Mouse (Mus musculus) limb, embryonic 15.5 days (tissue): ENCODE data around the gene Skiv2l. TPM values are rescaled to one million over a fixed set of nuclear protein-coding genes. Genes with fewer than 3 reads are reported as not detected.

Experiments used
- ATAC-seq: fragments of 200-750 bp; cut with Nextera tagmentation; 2 replicates; pipeline ENCODE4 v1.8.0; 2017; ENCODE audit warnings: low read depth, moderate TSS enrichment; ENCODE audit not compliant: insufficient number of reproducible peaks, low FRiP score, low TSS enrichment
- H3K27ac ChIP-seq: fragments of 300-500 bp; sonication (generic); 2 replicates; pipeline ENCODE4 v1.5.1; 2015; ENCODE audit warnings: moderate library complexity, mild to moderate bottlenecking, inconsistent platforms
- H3K27me3 ChIP-seq: fragments of 300-500 bp; sonication (generic); 2 replicates; pipeline ENCODE4 v1.6.1; 2015; ENCODE audit warnings: inconsistent platforms
- H3K36me3 ChIP-seq: fragments of 300-500 bp; sonication (generic); 2 replicates; pipeline ENCODE4 v1.6.1; 2015; ENCODE audit warnings: inconsistent platforms
- H3K4me1 ChIP-seq: fragments of 300-500 bp; sonication (generic); 2 replicates; pipeline ENCODE4 v1.6.1; 2015; ENCODE audit warnings: inconsistent platforms
- H3K4me2 ChIP-seq: fragments of 300-500 bp; sonication (generic); 2 replicates; pipeline ENCODE4 v1.6.1; 2015; ENCODE audit warnings: mild to moderate bottlenecking, inconsistent platforms
- H3K4me3 ChIP-seq: fragments of 300-500 bp; sonication (generic); 2 replicates; pipeline ENCODE4 v1.5.1; 2015; ENCODE audit warnings: mild to moderate bottlenecking, inconsistent platforms
- H3K9ac ChIP-seq: fragments of 300-500 bp; sonication (generic); 2 replicates; pipeline ENCODE4 v1.6.1; 2015; ENCODE audit warnings: inconsistent platforms
- H3K9me3 ChIP-seq: fragments of 300-500 bp; sonication (generic); 2 replicates; pipeline ENCODE4 v1.6.1; 2016; ENCODE audit warnings: inconsistent platforms
- WGBS: fragments of 180-500 bp; shearing (Covaris S2); methylation state at CpG from one replicate; pipeline ENCODE4 v1.1.7; 2015; 5-methylcytosine and 5-hydroxymethylcytosine counted together
- polyA plus RNA-seq: library from polyadenylated mRNA; unstranded; fragments of >200 nt; fragmentation: Nextera tagmentation; extraction: Ambion mirVana; gene quantifications from 2 replicates; pipeline ENCODE4 v1.2.1, GENCODE M21; 2015

Gene Skiv2l
- polyA plus RNA-seq, 1 experiment from 2014 or later, result 47.4 TPM

- no peak for ATAC-seq
- Histone ChIP-seq H3K4me1 (peaks cover 22% of the 10 kb centered on the region), H3K4me3 (no peak overlapping the region), H3K36me3 (peaks cover 6% of the 10 kb centered on the region; the same call in 1 of the 2 replicates), H3K27ac (no peak overlapping the region), H3K9me3 (no peaks in the 10 kb centered on the region), H3K9ac (no peak overlapping the region), H3K27me3 (no peaks in the 10 kb centered on the region), H3K4me2 (no peak overlapping the region)
- whole genome bisulfite sequencing, result 91% methylated on average over 2 of the region's 2 CpGs
Observed at GRCm38 (mm10) chr17:34891377-34891776, 41.4 kb upstream of the Skiv2l start.

- WGBS, result 84% methylated on average over 12 of the region's 12 CpGs
- no peak overlapping the region for H3K4me2 ChIP-seq
- no peak overlapping the region for H3K27ac ChIP-seq
- no peaks in the 10 kb centered on the region for H3K36me3 ChIP-seq
- H3K4me1 ChIP-seq, result peaks cover 10% of the 10 kb centered on the region
- no peak overlapping the region for H3K4me3 ChIP-seq
- no peaks in the 10 kb centered on the region for H3K27me3 ChIP-seq
- no peak for ATAC-seq
- H3K9me3 ChIP-seq, result no peaks in the 10 kb centered on the region
- no peak overlapping the region for H3K9ac ChIP-seq
Observed at GRCm38 (mm10) chr17:34890074-34890743, 40.2 kb upstream of the Skiv2l start.

DNA sequence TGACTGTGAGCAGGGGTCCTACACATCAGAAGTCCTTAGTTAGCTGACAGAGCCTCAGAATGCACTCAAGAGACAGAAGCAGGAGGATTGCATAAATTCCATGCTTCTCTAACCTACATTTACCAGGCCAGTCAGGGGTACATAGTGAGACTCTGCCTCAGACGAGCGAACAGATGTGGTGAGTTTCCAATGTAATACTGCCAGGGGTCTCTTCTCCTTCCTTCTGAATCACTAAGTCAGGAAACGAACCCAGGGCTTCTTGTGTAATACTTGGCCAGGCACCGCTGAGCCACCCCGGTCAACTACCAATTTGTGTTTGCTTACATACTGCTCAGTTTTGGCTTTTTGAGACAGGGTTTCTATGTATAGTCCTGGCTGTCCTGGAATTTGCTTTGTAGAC is 37.9 kb upstream of the Skiv2l start:
- no peak overlapping the region for H3K4me2 ChIP-seq
- no peaks in the 10 kb centered on the region for H3K27me3 ChIP-seq
- H3K9ac ChIP-seq, result no peak overlapping the region
- H3K9me3 ChIP-seq, result no peaks in the 10 kb centered on the region
- no peak overlapping the region for H3K27ac ChIP-seq
- 87% methylated on average over 5 of the region's 5 CpGs for WGBS
- no peak for ATAC-seq
- no peak overlapping the region for H3K4me3 ChIP-seq
- H3K4me1 ChIP-seq, result 0 out of 2 replicates have a peak, but pooled peaks cover 5% of the 10 kb centered on the region
- no peaks in the 10 kb centered on the region for H3K36me3 ChIP-seq

GRCm38 (mm10) chr17:34885615-34886014 is 35.6 kb upstream of the Skiv2l start:
- Histone ChIP-seq H3K36me3 (no peaks in the 10 kb centered on the region), H3K27me3 (peaks cover 5% of the 10 kb centered on the region), H3K9me3 (no peaks in the 10 kb centered on the region), H3K27ac (no peak overlapping the region), H3K9ac (no peak overlapping the region), H3K4me2 (no peak overlapping the region), H3K4me3 (no peak overlapping the region), H3K4me1 (peaks cover 5% of the 10 kb centered on the region; the same call in 1 of the 2 replicates)
- ATAC-seq, result no peak
- WGBS, result 54% methylated on average over 3 of the region's 3 CpGs

DNA sequence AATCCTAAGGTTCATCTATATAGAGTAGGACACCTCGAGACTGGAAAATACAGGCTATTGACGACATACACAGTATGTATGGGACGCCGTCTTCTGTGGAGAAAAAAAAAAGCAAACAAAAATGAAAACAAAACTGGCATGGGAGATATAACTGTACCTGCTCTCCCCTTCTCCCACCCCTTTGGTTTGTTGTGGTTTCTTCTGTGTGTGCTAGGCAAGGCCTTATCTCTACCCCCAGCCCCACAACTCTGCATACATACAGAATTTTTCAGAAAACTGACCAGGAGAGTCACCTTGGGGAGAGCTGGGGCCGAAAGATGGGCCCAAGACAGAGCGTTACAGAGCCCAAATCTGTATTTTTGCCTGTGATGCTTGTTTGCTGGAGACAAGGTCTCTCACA is 34.7 kb upstream of the Skiv2l start:
- no peaks in the 10 kb centered on the region for H3K36me3 ChIP-seq
- H3K9ac ChIP-seq, result no peak overlapping the region
- no peak overlapping the region for H3K4me3 ChIP-seq
- peaks cover 5% of the 10 kb centered on the region for H3K27me3 ChIP-seq
- no peak overlapping the region for H3K27ac ChIP-seq
- WGBS, result 87% methylated on average over 6 of the region's 6 CpGs
- no peak overlapping the region for H3K4me2 ChIP-seq
- H3K9me3 ChIP-seq, result no peaks in the 10 kb centered on the region
- H3K4me1 ChIP-seq, result peaks cover 5% of the 10 kb centered on the region; the same call in 1 of the 2 replicates
- ATAC-seq, result no peak

DNA sequence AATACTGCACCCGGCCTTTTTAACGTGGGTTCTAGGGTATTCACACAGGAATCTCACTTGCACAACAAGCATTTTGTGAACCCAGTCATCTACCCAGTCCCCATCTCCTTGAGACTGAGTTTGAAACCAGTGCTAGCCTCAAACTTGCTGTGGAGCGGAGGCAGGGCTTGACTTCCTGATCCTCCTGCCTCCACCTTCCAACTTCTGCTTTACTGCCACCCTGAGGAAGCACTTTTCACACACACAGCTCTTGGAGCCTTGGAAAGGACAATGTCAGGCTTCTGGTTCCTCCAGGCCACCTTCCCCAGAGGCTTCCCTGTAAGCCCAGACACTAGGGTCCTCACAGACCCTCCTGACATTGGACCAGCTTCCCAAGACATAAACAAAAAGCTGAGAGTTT is 33.3 kb upstream of the Skiv2l start:
- no peak for ATAC-seq
- Histone ChIP-seq H3K9me3 (no peaks in the 10 kb centered on the region), H3K4me2 (no peak overlapping the region), H3K36me3 (no peaks in the 10 kb centered on the region), H3K4me1 (peaks cover 5% of the 10 kb centered on the region; the same call in 1 of the 2 replicates), H3K4me3 (no peak overlapping the region), H3K9ac (no peak overlapping the region), H3K27me3 (peaks cover 5% of the 10 kb centered on the region), H3K27ac (no peak overlapping the region)
- 61% methylated on average over 3 of the region's 3 CpGs for WGBS

DNA sequence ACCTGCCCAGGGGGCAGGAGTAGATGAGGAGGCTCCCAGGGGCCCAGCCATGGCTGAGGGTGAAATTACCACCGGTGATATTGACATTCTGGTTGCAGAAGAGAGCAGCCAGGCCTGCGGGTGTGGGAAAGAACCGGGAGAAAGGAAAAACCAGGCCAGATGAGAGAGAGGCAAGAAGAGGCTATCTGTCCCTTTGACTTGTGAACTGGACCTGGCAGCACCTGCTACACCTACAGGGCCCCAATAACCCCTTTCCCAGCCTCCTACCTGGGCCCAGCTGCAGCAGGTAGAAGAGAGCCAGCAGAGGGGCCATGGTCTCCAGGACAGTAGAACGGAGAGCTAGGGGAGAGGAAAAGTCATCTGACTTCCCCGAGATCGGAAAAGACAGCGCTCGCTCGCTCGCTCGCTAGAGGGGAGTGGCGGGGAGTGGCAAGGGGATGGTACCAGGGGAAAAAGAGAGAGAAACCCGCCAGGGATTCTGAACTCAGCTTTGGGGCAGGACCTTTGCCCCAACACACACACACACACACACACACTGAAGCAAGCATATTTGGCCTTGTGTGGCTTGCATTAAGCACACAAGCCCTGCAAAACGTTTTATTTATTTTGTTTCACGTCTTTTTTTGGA is 31.8 kb upstream of the Skiv2l start, which contains the start of gene Gm20547:
Gm20547 (minus strand) TSS at position 360 of the 628 bp plus-strand sequence.
- no peak within 1 kb of the TSS for H3K27ac ChIP-seq
- no peak within 1 kb of the TSS for H3K4me3 ChIP-seq
- ATAC-seq, result no peak
- peaks cover 5% of the 10 kb centered on the region; the same call in 1 of the 2 replicates for H3K4me1 ChIP-seq
- no peaks in the 10 kb centered on the region for H3K36me3 ChIP-seq
- H3K9ac ChIP-seq, result no peak within 1 kb of the TSS
- no peaks in the 10 kb centered on the region for H3K9me3 ChIP-seq
- 10% methylated on average over 15 of the region's 15 CpGs for WGBS
- peaks cover 5% of the 10 kb centered on the region for H3K27me3 ChIP-seq
- H3K4me2 ChIP-seq, result 0 out of 2 replicates have a peak within 1 kb of the TSS, but pooled peaks have one; percentile 12

- no peak overlapping the region for H3K4me3 ChIP-seq
- H3K9ac ChIP-seq, result no peak overlapping the region
- H3K4me1 ChIP-seq, result peaks cover 5% of the 10 kb centered on the region; the same call in 1 of the 2 replicates
- ATAC-seq, result no peak
- H3K36me3 ChIP-seq, result no peaks in the 10 kb centered on the region
- no peak overlapping the region for H3K27ac ChIP-seq
- H3K27me3 ChIP-seq, result peaks cover 5% of the 10 kb centered on the region
- no peak overlapping the region for H3K4me2 ChIP-seq
- H3K9me3 ChIP-seq, result no peaks in the 10 kb centered on the region
Observed at GRCm38 (mm10) chr17:34881166-34881565, 31.2 kb upstream of the Skiv2l start.

DNA sequence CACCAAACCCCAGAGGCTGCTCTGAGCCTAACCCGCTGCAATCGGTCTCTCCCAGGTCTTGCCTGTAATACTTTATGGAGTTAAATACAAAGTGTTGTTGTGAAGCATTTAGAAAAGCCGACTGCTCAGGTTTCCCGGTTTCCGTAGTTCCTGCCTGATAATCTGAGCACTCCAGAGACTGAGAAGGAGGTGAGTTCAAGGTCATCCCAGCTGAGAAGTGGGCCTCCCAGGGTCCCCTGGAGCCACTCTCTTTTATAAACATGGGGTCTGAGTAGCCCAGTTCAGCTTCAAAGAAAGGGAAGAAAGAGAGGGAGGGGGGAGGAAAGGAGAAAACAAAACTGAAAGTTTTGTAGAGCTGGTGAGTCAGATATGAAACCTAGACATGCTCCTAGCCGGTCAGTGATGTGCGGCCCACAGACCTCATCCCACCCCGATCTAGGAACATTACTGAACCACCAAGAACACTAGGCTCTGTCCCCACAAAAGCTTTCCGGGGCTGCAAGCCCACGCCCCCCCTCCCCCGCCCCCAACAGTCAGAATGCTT is 29.4 kb upstream of the Skiv2l start, which contains the start of gene Zbtb12:
Zbtb12 (plus strand) TSS at position 148 of the 544 bp plus-strand sequence.
- WGBS, result 41% methylated on average over 11 of the region's 11 CpGs
- Histone ChIP-seq H3K27ac (no peak within 1 kb of the TSS), H3K4me2 (no peak within 1 kb of the TSS), H3K9ac (no peak within 1 kb of the TSS), H3K4me3 (no peak within 1 kb of the TSS), H3K27me3 (peaks cover 5% of the 10 kb centered on the region), H3K4me1 (peaks cover 5% of the 10 kb centered on the region; the same call in 1 of the 2 replicates), H3K9me3 (no peaks in the 10 kb centered on the region), H3K36me3 (no peaks in the 10 kb centered on the region)
- no peak for ATAC-seq

DNA sequence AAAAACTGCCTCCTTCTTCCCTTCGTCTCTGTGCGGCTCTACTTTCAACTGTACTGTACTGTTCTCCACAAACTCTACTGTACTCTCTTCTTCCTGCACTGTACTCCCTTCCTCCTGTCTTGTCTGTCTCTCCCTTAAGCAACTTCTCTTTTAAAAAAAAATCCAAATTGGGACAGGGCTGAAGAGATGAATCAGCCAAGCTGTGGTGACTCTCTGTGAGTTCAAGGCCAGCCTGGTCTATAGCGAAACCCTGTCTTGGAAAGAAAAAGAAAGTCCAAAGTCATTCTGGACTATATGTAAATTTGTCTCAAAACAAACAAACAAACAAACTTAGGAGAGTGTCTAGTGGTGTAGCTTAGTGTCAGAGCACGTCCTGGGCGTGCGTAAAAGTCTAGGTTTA is 24.3 kb upstream of the Skiv2l start:
- 93% methylated on average over 6 of the region's 6 CpGs for WGBS
- Histone ChIP-seq H3K36me3 (no peaks in the 10 kb centered on the region), H3K4me2 (no peak overlapping the region), H3K9ac (no peak overlapping the region), H3K9me3 (no peaks in the 10 kb centered on the region), H3K4me1 (no peaks in the 10 kb centered on the region), H3K4me3 (no peak overlapping the region), H3K27ac (no peak overlapping the region), H3K27me3 (no peaks in the 10 kb centered on the region)
- ATAC-seq, result no peak

GRCm38 (mm10) chr17:34865981-34866380 is 16.0 kb upstream of the Skiv2l start:
- no peaks in the 10 kb centered on the region for H3K9me3 ChIP-seq
- H3K9ac ChIP-seq, result no peak overlapping the region
- H3K4me1 ChIP-seq, result no peaks in the 10 kb centered on the region
- no peaks in the 10 kb centered on the region for H3K36me3 ChIP-seq
- no peak for ATAC-seq
- 0 out of 2 replicates have a peak, but pooled peaks cover 3% of the 10 kb centered on the region for H3K27me3 ChIP-seq
- no peak overlapping the region for H3K4me2 ChIP-seq
- no peak overlapping the region for H3K27ac ChIP-seq
- 59% methylated on average over 7 of the region's 7 CpGs for WGBS
- no peak overlapping the region for H3K4me3 ChIP-seq
